Mouse (Mus musculus) ES-Bruce4 (cell line): ENCODE measurements around the gene Olfr545.

Source experiments
- CTCF ChIP-seq: IDR thresholded peaks from one replicate; pipeline ENCODE4 v1.8.1; 2011; ENCODE audit warnings: low read depth, low read length
- EP300 ChIP-seq: IDR thresholded peaks from 2 replicates; pipeline ENCODE4 v1.6.1; 2011; ENCODE audit warnings: low read depth, low read length; ENCODE audit not compliant: insufficient read depth
- POLR2A ChIP-seq: IDR thresholded peaks from one replicate; pipeline ENCODE4 v1.8.1; 2011; ENCODE audit warnings: low read length; ENCODE audit not compliant: insufficient read depth

GRCm38 (mm10) chr7:102499473-102499872, at the start of gene Olfr545:
- TF ChIP-seq CTCF = no peak
- no peak for TF ChIP-seq EP300
- no peak for TF ChIP-seq POLR2A
